Mouse (Mus musculus) v-Abl transformed pro-B cells (cell line): Measurements from ENCODE around the gene Wdr86.

ENCODE experiments used
- in situ Hi-C, 2 experiments: fragments of 400-800 bp; cut with MboI; formaldehyde crosslinking; loops; one replicate each; pipeline ENCODE4 v1.15.1; 2025; ENCODE audit not compliant: unreplicated experiment in 2 of 2

Gene Wdr86

GRCm38 (mm10) chr5:24686671-24687420, 43.7 kb downstream of the Wdr86 start:
- in situ Hi-C loops: loop anchor here (5.0 to 10.0 kb wide), 2 partner anchors 50 to 68 kb away; partner anchors contain the start of gene Crygn (in 1 of the 2)

- in situ Hi-C loops: loop anchor here (5.0 to 10.0 kb wide), 2 partner anchors 51 to 69 kb away; partner anchors contain the start of gene Crygn (in 1 of the 2)
These were observed 44.4 kb downstream of the Wdr86 start for GRCm38 (mm10) chr5:24686176-24686575.

- in situ Hi-C loops: loop anchor here (5.0 to 10.0 kb wide), 2 partner anchors 52 to 69 kb away; partner anchors contain the start of gene Crygn (in 1 of the 2)
These were observed 45.0 kb downstream of the Wdr86 start, which contains the start of gene Nub1 for GRCm38 (mm10) chr5:24685366-24686093. Gene Nub1, plus strand, starts transcription at chr5:24685532.

- in situ Hi-C loops: loop anchor here (5.0 to 10.0 kb wide), 3 partner anchors 53 to 223 kb away; partner anchors contain the start of gene Crygn (in 1 of the 2)
These were observed 45.8 kb downstream of the Wdr86 start for GRCm38 (mm10) chr5:24684578-24685365.

GRCm38 (mm10) chr5:24681436-24681835, 49.1 kb downstream of the Wdr86 start:
- in situ Hi-C loops: loop anchor here (5.0 to 10.0 kb wide), 2 partner anchors 73 to 226 kb away; partner anchors contain the start of gene Crygn (in 1 of the 2)

- in situ Hi-C loops: loop anchor here (5.0 to 25.0 kb wide), 5 partner anchors 108 to 1163 kb away; no protein-coding TSS in a partner anchor
These were observed 56.3 kb downstream of the Wdr86 start for GRCm38 (mm10) chr5:24674238-24674637.
